Mouse (Mus musculus): ENCODE data around the gene Prepl. TPM values are rescaled to one million over a fixed set of nuclear protein-coding genes. Genes with fewer than 3 reads are reported as not detected.

Prepl gene
- polyA plus RNA-seq, 1 experiment: 13.0 TPM

GRCm38 (mm10) chr17:85018344-85018743 lies 71.7 kb downstream of the Prepl start:
- DNase-seq: no peak
- Histone ChIP-seq H3K4me1 (ENCODE audit: control insufficient read depth, insufficient read depth, low read length) (no peaks in the 10 kb centered on the region), H3K4me3 (replicated peaks; ENCODE audit: extremely low read depth, low read depth, low read length) (no peak overlapping the region)
- TF ChIP-seq POLR2A (IDR thresholded peaks at IDR 0.05; ENCODE audit: borderline replicate concordance, extremely low read depth, low read depth, low read length) (no peak), CTCF (IDR thresholded peaks at IDR 0.05; ENCODE audit: insufficient read depth, low read length) (no peak)
- 88% methylated on average over 3 of the region's 3 CpGs for WGBS

DNA sequence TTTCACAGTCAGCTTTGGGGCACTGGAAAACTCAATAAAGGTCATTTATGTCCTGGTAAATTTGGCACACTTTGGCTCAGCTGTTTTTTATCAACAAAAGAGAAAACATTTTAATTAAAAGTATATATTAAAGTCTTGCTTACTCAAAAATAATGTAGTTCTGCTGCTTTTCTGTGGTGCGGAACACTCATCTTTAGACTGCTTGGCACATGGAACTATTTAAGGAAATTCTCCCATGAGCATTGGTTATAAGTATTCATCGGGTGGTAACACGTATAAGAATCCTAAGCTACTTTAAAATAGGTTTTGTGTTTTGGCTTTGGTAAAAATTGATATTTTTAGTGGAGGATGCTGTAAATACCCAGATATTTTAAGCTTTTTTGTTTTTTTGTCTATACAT lies 75.4 kb downstream of the Prepl start:
- no peak for TF ChIP-seq CTCF (IDR thresholded peaks at IDR 0.05; ENCODE audit: insufficient read depth, low read length)
- TF ChIP-seq POLR2A (IDR thresholded peaks at IDR 0.05; ENCODE audit: borderline replicate concordance, extremely low read depth, low read depth, low read length): no peak
- 93% methylated on average over 3 of the region's 3 CpGs for WGBS
- no peak for DNase-seq
- Histone ChIP-seq H3K4me3 (replicated peaks; ENCODE audit: extremely low read depth, low read depth, low read length) (no peak overlapping the region), H3K4me1 (ENCODE audit: control insufficient read depth, insufficient read depth, low read length) (no peaks in the 10 kb centered on the region)

- TF ChIP-seq POLR2A (IDR thresholded peaks at IDR 0.05; ENCODE audit: borderline replicate concordance, extremely low read depth, low read depth, low read length): no peak
- TF ChIP-seq CTCF (IDR thresholded peaks at IDR 0.05; ENCODE audit: insufficient read depth, low read length): no peak
- 84% methylated on average over 6 of the region's 6 CpGs for WGBS
- Histone ChIP-seq H3K4me3 (replicated peaks; ENCODE audit: extremely low read depth, low read depth, low read length) (no peak overlapping the region), H3K4me1 (ENCODE audit: control insufficient read depth, insufficient read depth, low read length) (no peaks in the 10 kb centered on the region)
- DNase-seq: no peak
Measured at GRCm38 (mm10) chr17:85013485-85013884, 76.6 kb downstream of the Prepl start.

Other genes with a start within 250 kb of the Prepl start
- 19.0 and 34.3 TPM in 2 replicates for gene Ppm1b, start 133.5 kb downstream of the Prepl start, polyA plus RNA-seq (2012; rRNA removed)
- gene Slc3a1, start 61.9 kb downstream of the Prepl start, polyA plus RNA-seq (2012; rRNA removed): 0.24 and 0.33 TPM in 2 replicates
- gene Camkmt, start 311 bp upstream of the Prepl start, polyA plus RNA-seq (2012; rRNA removed): 1.8 and 2.5 TPM in 2 replicates